Mouse (Mus musculus) stomach, embryonic 14.5 days (tissue): ENCODE measurements around the gene Wiz. TPM values are rescaled to one million over a fixed set of nuclear protein-coding genes. Genes with fewer than 3 reads are reported as not detected.

Experiments used
- ATAC-seq: fragments of 200-750 bp; cut with Nextera tagmentation; 2 replicates; pipeline ENCODE4 v1.8.0; 2017; ENCODE audit warnings: low read depth, moderate TSS enrichment; ENCODE audit not compliant: insufficient number of reproducible peaks, insufficient read depth, low FRiP score
- H3K27ac ChIP-seq: fragments of 300-500 bp; sonication (generic); 2 replicates; pipeline ENCODE4 v1.5.1; 2014; ENCODE audit warnings: mild to moderate bottlenecking, low read length, moderate library complexity, mixed read lengths
- H3K27me3 ChIP-seq: fragments of 300-500 bp; sonication (generic); 2 replicates; pipeline ENCODE4 v1.6.1; 2014; ENCODE audit warnings: low read length, control low read depth, mixed read lengths; ENCODE audit not compliant: control insufficient read depth, insufficient read depth
- H3K36me3 ChIP-seq: fragments of 300-500 bp; sonication (generic); 2 replicates; pipeline ENCODE4 v1.6.1; 2014; ENCODE audit warnings: mild to moderate bottlenecking, control low read depth, low read length, moderate library complexity, mixed read lengths; ENCODE audit not compliant: control insufficient read depth, insufficient read depth
- H3K4me1 ChIP-seq: fragments of 300-500 bp; sonication (generic); 2 replicates; pipeline ENCODE4 v1.6.1; 2014; ENCODE audit warnings: low read length, control low read depth, mixed read lengths; ENCODE audit not compliant: control insufficient read depth, insufficient read depth
- H3K4me2 ChIP-seq: fragments of 300-500 bp; sonication (generic); replicated peaks from 2 replicates; pipeline ENCODE4 v1.6.1; 2014; ENCODE audit warnings: low read depth, low read length, control low read depth
- H3K4me3 ChIP-seq: fragments of 300-500 bp; sonication (generic); 2 replicates; pipeline ENCODE4 v1.5.1; 2014; ENCODE audit warnings: low read depth, low read length, control low read depth
- H3K9ac ChIP-seq: fragments of 300-500 bp; sonication (generic); replicated peaks from 2 replicates; pipeline ENCODE4 v1.6.1; 2014; ENCODE audit warnings: low read depth, mild to moderate bottlenecking, control low read depth, low read length, moderate library complexity, mixed read lengths
- H3K9me3 ChIP-seq: fragments of 300-500 bp; sonication (generic); 2 replicates; pipeline ENCODE4 v1.6.1; 2016; ENCODE audit warnings: low read depth, low read length, control low read depth; ENCODE audit not compliant: control insufficient read depth
- WGBS: fragments of 180-500 bp; shearing (Covaris S2); extraction: QIAGEN DNeasy Blood & Tissue Kit; methylation state at CpG from one replicate; pipeline ENCODE4 v1.1.7; 2014; 5-methylcytosine and 5-hydroxymethylcytosine counted together
- polyA plus RNA-seq: library from polyadenylated mRNA; unstranded; fragments of >200 nt; fragmentation: Nextera tagmentation; extraction: Ambion mirVana; gene quantifications from 2 replicates; pipeline ENCODE4 v1.2.1, GENCODE M21; 2014

The Wiz gene
- polyA plus RNA-seq, 1 experiment from 2014 or later, result 32.2 TPM

DNA sequence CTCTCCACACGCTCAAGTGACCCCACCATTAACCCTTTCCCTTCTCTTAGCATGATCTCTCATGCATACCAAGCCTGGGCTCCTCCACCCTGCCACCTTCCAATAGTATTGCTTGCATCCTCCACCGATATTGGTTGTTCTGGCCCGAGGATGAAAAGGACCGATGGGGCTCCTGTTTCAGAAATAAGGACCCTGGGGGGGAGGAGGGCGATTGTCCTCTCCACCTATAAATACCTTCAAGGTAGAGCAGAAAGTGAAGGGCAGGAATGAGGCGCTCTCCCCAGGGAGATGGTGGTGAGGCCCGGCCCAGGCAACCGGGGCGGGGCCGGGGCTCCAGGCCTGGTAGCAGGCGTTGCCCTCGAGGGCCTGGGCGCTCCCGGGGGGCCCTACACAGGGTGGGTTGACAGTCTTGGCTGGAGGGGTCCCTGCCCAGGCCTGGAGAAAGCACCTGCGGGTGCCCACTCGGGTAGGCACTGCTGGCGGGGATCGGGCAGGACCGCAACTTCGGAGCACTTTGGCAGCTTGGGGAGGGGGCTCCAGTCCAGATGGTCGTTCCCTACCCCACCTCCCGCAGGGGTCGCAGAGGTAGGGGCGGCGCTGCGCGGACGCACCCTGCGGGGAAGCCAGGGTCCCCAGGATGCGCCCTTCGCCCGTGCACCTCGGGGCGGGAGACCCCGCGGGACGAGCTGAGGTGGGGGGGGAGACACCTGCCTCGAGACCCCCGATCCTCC is 704 bp downstream of the Wiz start:
- Histone ChIP-seq H3K36me3 (peaks cover 10% of the 10 kb centered on the region; the same call in 1 of the 2 replicates), H3K4me2 (peak overlapping the region; percentile 64), H3K4me1 (no peaks in the 10 kb centered on the region), H3K9me3 (no peaks in the 10 kb centered on the region), H3K4me3 (peak overlapping the region; percentile 78), H3K27me3 (peaks cover 19% of the 10 kb centered on the region), H3K9ac (peak overlapping the region; percentile 50), H3K27ac (0 out of 2 replicates have a peak overlapping the region, but pooled peaks have one; percentile 22)
- WGBS, result 1% methylated on average over 39 of the region's 39 CpGs
- ATAC-seq, result peak; percentile 64

DNA sequence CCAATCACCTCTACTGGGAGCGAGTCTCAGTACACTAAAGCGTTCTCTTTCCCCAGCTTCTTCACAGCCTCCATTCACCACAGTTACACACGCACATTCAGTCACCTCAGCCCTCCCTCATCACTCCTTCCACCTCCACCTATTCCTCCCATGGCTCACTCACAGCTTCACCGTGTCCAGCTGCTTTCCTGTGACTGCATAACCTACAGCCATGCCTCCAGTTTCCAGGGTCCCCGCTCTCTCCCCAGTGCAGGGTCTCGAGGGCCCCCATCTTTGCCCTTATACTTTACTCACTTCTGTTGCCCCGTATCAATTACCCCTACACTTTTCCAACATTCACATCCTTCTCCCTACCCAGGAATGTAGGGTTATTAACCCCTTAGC is 1.3 kb downstream of the Wiz start:
- no peak overlapping the region for H3K27ac ChIP-seq

DNA sequence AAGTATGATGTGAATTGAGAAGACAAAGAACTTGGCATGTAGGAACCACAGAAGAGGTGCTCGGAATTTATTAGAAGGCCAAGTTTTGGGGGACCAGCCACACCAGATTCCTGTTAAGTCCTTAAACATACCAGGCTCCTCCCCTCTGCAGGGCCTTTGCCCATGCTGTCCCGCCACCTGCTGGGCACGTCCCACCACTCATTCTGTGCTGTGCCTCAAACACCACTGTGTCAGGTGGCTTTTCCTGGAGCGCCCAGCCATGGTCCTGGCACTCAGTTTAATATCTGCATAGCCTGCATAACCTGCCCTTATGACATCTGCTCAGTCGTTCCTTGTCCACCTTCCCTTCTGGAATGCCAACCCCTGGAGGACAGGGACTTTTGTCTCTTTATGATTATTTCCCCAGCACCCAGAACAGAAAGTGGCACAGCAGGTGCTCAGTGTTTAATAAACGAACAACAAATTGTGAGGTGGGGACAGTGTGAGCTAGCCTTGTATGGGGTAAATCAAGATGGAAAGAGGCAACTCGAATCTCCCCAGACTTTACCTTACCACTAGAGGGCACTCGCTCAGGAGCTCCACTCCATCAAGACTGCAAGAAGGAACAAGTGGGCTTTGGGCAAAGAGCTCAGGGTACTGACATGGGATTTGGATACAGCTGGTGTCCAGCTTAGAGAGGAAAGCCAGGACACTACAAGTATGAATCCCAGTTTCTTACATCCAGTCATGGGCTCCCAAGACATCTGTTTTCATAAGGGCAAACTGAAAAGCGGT is 2.4 kb downstream of the Wiz start:
- no peak overlapping the region for H3K9ac ChIP-seq
- H3K9me3 ChIP-seq, result no peaks in the 10 kb centered on the region
- no peaks in the 10 kb centered on the region for H3K4me1 ChIP-seq
- no peak overlapping the region for H3K27ac ChIP-seq
- H3K4me2 ChIP-seq, result no peak overlapping the region
- 72% methylated on average over 9 of the region's 9 CpGs for WGBS
- no peak for ATAC-seq
- peaks cover 9% of the 10 kb centered on the region; the same call in 1 of the 2 replicates for H3K27me3 ChIP-seq
- H3K4me3 ChIP-seq, result no peak overlapping the region
- H3K36me3 ChIP-seq, result peaks cover 13% of the 10 kb centered on the region; the same call in 1 of the 2 replicates

More for the DNA sequence above, 1.3 kb downstream of the Wiz start:
- no peak for ATAC-seq
- H3K9ac ChIP-seq, result no peak overlapping the region; the same call in 1 of the 2 replicates
- no peaks in the 10 kb centered on the region for H3K9me3 ChIP-seq
- H3K36me3 ChIP-seq, result peaks cover 11% of the 10 kb centered on the region; the same call in 1 of the 2 replicates
- H3K4me3 ChIP-seq, result peak overlapping the region; percentile 78
- peaks cover 14% of the 10 kb centered on the region for H3K27me3 ChIP-seq
- no peaks in the 10 kb centered on the region for H3K4me1 ChIP-seq
- H3K4me2 ChIP-seq, result peak overlapping the region; percentile 64
- 25% methylated on average over 7 of the region's 7 CpGs for WGBS

DNA sequence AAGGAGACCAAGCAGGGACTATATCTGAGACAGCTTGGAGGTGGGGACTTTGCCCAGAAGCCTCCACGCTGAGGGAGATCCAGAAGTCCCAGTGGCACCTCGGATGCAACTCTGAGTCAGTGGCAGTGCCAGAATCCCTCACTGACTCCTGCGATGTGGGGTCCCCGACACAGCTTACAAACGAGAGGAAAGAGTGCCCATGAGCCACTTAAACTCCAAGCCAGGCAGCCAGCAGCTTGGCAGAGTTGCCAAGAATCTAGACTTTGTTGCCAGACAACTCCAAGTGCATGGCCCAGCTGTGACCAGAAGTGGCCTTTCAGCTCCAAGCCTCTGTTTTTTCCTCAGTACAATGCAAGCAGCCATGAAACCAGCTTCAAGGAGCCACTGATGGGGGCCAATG is 5.6 kb downstream of the Wiz start:
- peaks cover 18% of the 10 kb centered on the region; the same call in 1 of the 2 replicates for H3K36me3 ChIP-seq
- no peak overlapping the region for H3K4me3 ChIP-seq
- no peaks in the 10 kb centered on the region for H3K9me3 ChIP-seq
- no peaks in the 10 kb centered on the region for H3K4me1 ChIP-seq
- H3K9ac ChIP-seq, result no peak overlapping the region
- no peak overlapping the region for H3K27ac ChIP-seq
- no peaks in the 10 kb centered on the region for H3K27me3 ChIP-seq
- no peak overlapping the region for H3K4me2 ChIP-seq
- 94% methylated on average over 5 of the region's 5 CpGs for WGBS
- ATAC-seq, result no peak

- no peak overlapping the region for H3K27ac ChIP-seq
- 93% methylated on average over 7 of the region's 7 CpGs for WGBS
These were observed 6.7 kb downstream of the Wiz start for GRCm38 (mm10) chr17:32382576-32382975.

GRCm38 (mm10) chr17:32378786-32379185 is 10.5 kb downstream of the Wiz start:
- H3K4me1 ChIP-seq, result no peaks in the 10 kb centered on the region
- H3K27ac ChIP-seq, result no peak overlapping the region
- H3K9me3 ChIP-seq, result no peaks in the 10 kb centered on the region
- 64% methylated on average over 2 of the region's 2 CpGs for WGBS
- no peak overlapping the region for H3K9ac ChIP-seq
- no peak overlapping the region for H3K4me3 ChIP-seq
- H3K36me3 ChIP-seq, result peaks cover 28% of the 10 kb centered on the region
- H3K4me2 ChIP-seq, result no peak overlapping the region
- ATAC-seq, result no peak
- H3K27me3 ChIP-seq, result no peaks in the 10 kb centered on the region

More at GRCm38 (mm10) chr17:32382576-32382975, 6.7 kb downstream of the Wiz start:
- H3K27me3 ChIP-seq, result no peaks in the 10 kb centered on the region
- no peak overlapping the region for H3K9ac ChIP-seq
- H3K4me1 ChIP-seq, result no peaks in the 10 kb centered on the region
- H3K9me3 ChIP-seq, result no peaks in the 10 kb centered on the region
- no peak for ATAC-seq
- H3K4me3 ChIP-seq, result no peak overlapping the region
- H3K4me2 ChIP-seq, result no peak overlapping the region
- H3K36me3 ChIP-seq, result peaks cover 25% of the 10 kb centered on the region

DNA sequence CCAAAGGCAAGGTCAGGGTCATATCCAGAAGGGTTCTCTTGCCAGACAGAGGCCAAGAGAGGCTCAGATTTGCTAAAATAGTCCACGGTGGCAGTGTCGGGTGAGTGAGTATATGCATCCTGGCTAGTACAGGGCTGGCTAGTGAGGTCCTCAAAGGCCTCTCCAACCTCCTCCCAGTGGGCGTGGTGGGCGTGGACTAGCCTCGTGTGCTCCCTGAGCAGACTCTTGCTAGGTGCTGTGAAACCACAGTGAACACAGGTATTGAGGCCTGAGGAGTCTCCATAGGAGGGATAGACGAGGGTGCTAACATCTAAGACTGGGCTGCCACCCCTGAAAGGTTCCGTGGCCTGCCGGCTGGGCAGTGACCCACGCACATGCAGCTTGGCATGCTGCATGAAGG is 12.1 kb downstream of the Wiz start:
- Histone ChIP-seq H3K4me2 (no peak overlapping the region), H3K36me3 (peaks cover 22% of the 10 kb centered on the region), H3K9ac (no peak overlapping the region), H3K9me3 (no peaks in the 10 kb centered on the region), H3K27ac (no peak overlapping the region), H3K4me1 (no peaks in the 10 kb centered on the region), H3K27me3 (no peaks in the 10 kb centered on the region), H3K4me3 (no peak overlapping the region)
- no peak for ATAC-seq
- 76% methylated on average over 9 of the region's 9 CpGs for WGBS

GRCm38 (mm10) chr17:32376475-32376874 is 12.8 kb downstream of the Wiz start:
- peaks cover 22% of the 10 kb centered on the region for H3K36me3 ChIP-seq
- no peaks in the 10 kb centered on the region for H3K4me1 ChIP-seq
- H3K4me3 ChIP-seq, result no peak overlapping the region
- no peak for ATAC-seq
- no peak overlapping the region for H3K4me2 ChIP-seq
- 89% methylated on average over 15 of the region's 15 CpGs for WGBS
- no peak overlapping the region for H3K27ac ChIP-seq
- H3K27me3 ChIP-seq, result no peaks in the 10 kb centered on the region
- H3K9ac ChIP-seq, result no peak overlapping the region
- H3K9me3 ChIP-seq, result no peaks in the 10 kb centered on the region
